Mouse (Mus musculus) activated CD4-positive, CD25-positive, alpha-beta regulatory T cell, adult 4 months (primary cell): ENCODE results near the gene Utp3. TPM values are rescaled to one million over a fixed set of nuclear protein-coding genes. Genes with fewer than 3 reads are reported as not detected.
"Not testable (repeated sequence)": the region's sequence is repeated elsewhere in the genome, so short reads cannot be mapped to it uniquely, and the experiment has no call there.

Experiments used
- ATAC-seq: one replicate; pipeline ENCODE4 v1.8.0; 2017
- polyA plus RNA-seq, 2 experiments: library from polyadenylated mRNA; unstranded; fragments of 100-300 nt; shearing (Covaris generic); gene quantifications; one replicate each; pipeline ENCODE4 v1.2.1; 2017

Utp3 gene
- polyA plus RNA-seq = 100 to 1,000 TPM in 1 of 2 experiments, 10 to 100 TPM in 1; 86.2 to 103 TPM

GRCm38 (mm10) chr5:88554086-88554886 is at the start of gene Utp3:
Utp3 (plus strand) TSS chr5:88554462.
- peak; percentile 86 for ATAC-seq

- peak; percentile 19 for ATAC-seq
These were observed 45.7 kb upstream of the Utp3 start for GRCm38 (mm10) chr5:88508555-88508954.

GRCm38 (mm10) chr5:88508990-88509389 is 45.3 kb upstream of the Utp3 start:
- no peak for ATAC-seq

DNA sequence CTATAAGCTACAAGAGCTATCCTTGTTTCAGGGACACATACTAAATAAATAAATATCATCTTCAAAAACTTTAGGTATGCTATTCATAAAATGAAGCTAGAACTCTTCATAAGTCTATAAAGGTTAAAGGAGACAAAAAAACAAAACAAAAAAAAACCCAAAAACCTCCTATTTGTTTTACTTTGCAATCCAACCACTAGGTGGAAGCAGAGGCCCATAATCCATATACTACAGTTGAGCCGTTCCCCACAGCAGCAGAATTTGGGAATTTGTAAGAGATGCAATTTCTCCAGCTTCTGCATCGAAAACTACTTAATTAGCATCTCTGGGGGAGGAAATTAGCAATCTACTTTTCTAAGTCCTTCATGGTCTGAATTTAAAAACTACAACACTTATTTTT is 35.0 kb upstream of the Utp3 start:
- peak; percentile 71 for ATAC-seq

GRCm38 (mm10) chr5:88527657-88528056 is 26.6 kb upstream of the Utp3 start, which contains the start of gene Jchain:
Jchain (minus strand) TSS chr5:88527891.
- ATAC-seq = no peak

DNA sequence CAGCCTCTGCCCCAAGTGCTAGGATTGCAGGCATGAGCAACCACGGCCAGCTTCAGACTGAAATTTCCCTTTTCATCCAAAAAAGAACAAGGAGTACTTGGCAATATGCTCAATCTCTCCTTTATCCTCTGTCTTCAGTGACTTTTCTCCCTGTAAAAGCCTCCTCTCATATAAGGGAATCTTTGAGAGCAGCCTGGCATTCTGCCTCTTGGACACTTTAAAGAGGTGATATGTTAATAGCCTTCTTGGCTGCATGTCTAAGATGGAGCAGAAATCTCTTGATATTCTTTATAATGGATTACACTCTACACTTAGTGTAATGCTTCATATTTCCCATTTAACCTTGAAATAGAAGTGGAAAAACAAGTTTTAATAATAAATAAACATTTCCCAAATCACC is 23.4 kb upstream of the Utp3 start:
- no peak for ATAC-seq

DNA sequence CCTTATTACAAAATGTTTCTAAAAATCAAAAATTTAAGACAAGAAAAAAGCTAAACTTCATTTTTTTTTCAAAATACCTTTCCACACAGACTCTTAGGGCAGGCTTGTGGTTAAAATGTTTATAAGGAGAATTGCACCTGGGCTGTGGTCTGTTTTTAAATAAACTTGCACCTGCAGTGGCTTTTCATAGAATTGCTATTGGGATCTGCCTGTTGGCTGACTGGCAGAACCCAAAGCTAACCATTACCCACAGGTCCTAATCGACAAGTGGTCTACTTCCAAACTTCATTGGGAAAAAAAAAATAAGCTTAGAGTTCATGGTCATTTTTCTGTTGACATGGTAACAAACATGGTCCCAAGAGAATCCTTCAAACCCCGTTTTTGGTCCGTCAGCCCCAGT is 19.6 kb upstream of the Utp3 start:
- ATAC-seq = no peak

DNA sequence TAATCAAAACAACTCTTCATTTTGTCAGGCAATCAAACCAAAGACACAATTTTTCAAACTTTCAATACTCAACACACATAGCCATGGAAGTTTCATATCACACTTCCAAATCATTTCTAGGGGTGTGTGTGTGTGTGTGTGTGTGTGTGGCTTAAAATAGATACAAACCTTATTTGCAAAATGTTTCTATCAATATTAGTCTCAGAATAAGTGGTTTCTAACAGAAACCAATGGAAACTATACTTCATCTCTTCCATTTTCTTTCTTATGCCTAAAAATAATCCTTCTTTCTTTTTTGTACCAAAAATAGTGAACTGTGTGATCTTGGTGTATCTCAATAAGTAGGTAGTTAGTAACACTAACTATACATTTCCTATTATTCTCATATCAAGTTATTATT is 13.4 kb upstream of the Utp3 start:
- ATAC-seq = no peak

- ATAC-seq = peak; percentile 72
These were observed 11.5 kb upstream of the Utp3 start for GRCm38 (mm10) chr5:88542651-88543282.

GRCm38 (mm10) chr5:88544411-88544810 is 9.9 kb upstream of the Utp3 start:
- ATAC-seq = not testable (repeated sequence)

DNA sequence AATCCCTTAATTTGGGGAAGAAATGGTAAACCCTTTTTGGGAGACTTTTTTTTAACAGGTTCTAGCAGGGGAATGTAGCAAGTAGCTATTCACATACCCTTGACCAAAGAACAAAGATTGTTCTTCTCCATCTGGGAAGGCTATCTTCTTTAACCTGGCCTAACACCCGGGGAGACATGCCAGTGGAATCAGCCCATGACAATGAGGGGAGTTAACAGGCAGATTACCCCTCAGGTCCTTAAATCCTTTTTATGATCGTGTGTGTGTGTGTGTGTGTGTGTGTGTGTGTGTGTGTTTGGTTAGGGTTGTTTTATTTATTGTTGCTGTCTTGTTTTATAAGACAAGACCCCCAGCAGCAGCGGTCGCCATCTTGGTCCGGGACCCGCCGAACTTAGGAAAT is 8.7 kb upstream of the Utp3 start:
- no peak for ATAC-seq

DNA sequence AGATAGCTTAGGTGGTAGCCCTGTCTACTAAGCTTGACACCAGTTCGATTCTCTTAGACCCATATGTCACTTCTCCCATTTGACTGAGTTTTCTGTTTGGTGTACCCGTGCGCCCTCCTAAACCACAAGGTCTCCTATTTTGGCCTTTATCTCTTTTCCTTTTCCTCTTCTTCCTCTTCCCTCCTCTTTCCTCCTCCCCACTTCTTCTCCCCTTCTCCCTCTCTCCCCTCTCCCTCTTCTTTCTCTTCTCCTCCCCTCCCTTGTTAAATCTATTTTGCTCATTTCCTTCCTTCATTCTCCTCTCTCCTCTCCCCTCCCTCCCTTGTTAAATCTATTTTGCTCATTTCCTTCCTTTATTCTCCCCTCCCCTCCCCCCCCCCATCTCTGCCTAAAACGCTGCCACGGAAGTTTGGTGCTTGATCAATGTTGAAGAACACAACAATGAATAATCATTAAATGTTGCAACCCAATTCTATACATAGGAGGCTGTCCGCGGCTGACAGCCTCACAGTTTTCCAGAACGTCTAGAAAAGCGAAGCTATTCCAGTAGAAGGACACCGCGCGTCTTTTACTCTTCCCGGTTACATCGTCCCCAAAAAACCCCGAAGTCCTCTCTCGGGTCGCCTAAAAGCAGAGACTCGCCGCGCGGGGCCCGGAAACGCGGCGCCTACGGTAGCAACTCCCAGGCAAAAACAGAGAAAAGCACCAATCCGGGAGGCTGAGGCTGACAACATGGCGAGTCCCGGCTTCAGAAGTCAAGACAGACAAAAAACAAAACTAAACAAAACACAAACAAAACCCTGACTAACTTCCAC is 784 bp upstream of the Utp3 start:
- peak; percentile 66 for ATAC-seq

DNA sequence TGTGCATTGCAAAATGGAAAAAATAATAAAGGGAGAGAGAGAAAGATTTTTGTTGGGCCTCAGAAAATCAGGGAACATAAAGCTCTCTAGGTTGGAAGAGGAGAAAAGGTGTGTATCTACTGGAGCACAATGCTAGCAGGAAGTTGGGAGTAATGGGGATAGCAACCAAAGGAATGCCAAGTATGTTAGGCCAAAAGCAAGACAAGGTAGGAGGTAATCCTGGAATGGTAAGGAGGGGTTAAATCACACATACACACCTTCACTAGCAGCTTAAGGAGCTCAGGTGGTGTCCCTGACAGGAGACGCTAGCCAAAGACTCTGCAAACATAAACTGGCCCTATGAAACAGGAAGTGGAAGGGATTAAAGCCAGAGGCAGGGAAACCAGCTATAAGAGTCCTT is 4.7 kb downstream of the Utp3 start:
- ATAC-seq = no peak

- ATAC-seq = no peak
These were observed 7.0 kb downstream of the Utp3 start for GRCm38 (mm10) chr5:88561080-88561814.

GRCm38 (mm10) chr5:88562863-88563780 is 8.9 kb downstream of the Utp3 start:
- ATAC-seq = no peak

DNA sequence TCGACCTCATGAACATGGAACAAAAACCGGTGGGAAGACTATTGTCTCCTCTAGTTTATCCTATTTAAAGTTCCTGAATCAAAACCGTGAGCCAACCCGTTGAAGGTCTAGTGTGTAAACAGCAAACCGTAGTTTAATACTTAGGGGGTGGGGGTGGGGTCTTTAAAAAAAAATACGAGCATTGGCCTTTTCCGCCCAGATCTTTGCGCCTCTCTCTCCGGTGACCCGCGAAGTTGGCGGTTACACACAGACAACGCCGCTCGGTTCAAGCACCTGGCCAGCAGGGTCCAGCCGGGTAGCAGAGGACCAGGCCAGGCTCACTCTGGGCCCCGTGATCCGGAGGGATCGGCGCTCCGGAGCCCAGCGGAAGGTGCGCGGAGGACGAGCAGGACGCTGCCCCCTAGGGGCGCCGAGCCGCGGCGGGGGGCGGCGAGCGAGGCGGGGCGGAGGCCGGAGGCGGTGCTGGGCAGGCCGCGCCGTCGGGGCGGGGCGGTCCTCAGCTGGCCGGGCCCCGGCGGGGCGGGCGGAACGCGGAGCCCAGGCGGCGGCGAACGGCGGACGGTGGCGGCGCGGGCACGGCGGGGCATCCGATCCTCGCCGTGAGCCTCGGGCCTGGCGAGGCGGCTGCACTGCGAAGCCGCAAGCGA is 10.4 kb downstream of the Utp3 start, which contains the start of gene Rufy3:
Gene Rufy3, plus strand, starts transcription at position 540 of the 647 bp plus-strand sequence.
- peak; percentile 72 for ATAC-seq

- peak; percentile 33 for ATAC-seq
These were observed 11.1 kb downstream of the Utp3 start for GRCm38 (mm10) chr5:88565148-88566033.

DNA sequence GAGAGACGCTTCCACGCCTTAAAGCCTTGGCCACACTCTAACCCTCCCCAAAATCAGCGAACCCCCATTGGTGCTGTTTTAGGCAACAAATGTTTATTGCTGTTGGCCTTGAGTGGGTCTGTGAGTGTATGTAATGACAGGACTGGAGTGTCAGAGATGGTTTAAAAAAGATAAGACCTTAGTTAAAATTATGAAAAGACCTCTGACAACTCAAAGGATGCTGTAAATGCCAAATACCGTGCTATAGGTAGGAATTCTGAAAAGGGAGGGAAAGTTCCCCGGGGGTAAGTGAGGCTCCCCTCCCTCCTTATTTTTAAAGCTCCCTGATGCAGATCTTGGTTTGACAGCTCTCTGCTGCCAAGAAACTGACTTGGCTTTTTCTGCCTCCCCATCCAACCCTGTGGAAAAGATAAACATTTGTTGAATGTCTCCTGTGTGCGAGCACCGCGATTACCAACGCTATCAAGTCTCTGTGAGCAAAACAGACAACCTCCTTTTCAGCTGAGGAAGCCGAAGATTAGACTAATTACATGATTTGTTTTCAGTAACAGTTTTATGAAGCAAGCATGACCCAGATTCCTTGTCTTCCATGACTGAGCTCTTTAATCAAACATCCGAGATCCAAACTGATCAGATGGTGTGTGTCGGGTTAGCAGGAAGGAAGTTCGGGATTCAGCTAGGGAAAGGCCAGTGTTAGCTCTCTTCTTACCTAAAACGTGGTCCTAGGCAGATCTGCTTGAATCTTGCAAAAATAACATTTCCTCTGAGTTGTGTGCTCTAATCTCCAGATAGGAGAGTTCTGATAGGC is 12.0 kb downstream of the Utp3 start:
- peak; percentile 24 for ATAC-seq

DNA sequence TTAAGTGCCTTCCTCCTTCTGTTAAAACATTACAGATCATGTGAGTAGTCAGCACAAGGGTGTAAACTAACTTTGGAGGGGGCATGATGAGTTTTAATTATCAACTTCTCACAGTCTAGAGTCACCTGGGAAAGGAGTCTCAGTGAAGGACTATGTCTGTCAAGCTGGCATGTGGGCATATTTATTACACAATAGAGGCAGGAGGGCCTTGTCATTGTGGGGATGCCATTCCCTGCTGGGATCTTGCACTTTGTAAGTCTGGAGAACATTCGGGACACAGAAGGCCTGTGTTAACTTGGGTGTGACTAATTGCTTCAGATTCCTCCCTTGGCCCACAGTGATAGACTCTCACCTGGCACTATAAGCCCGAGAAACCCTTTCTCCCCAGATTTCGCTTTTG is 15.3 kb downstream of the Utp3 start:
- ATAC-seq = no peak
